Mouse (Mus musculus): ENCODE data around the gene Serpine3. TPM values are rescaled to one million over a fixed set of nuclear protein-coding genes. Genes with fewer than 3 reads are reported as not detected.
A peak's percentile ranks its signal among the peaks of the same experiment; 100 is the strongest.

Serpine3 gene
- 0.14 TPM in 1 of 2 replicates, not detected in the other for total RNA-seq (2014; rRNA removed)
- polyA plus RNA-seq (2015; fragmentation: Nextera tagmentation; extraction: Ambion mirVana), result 0.15 TPM in 1 of 2 replicates, not detected in the other

GRCm38 (mm10) chr14:62663367-62663766 lies at the start of gene Serpine3:
TSS of gene Serpine3 (plus strand) at chr14:62663667.
- Histone ChIP-seq H3K27me3 (ENCODE audit: insufficient read depth, low read length) (no peaks in the 10 kb centered on the region), H3K9me3 (ENCODE audit: low read length) (no peaks in the 10 kb centered on the region), H3K4me2 (ENCODE audit: low read depth) (no peak within 1 kb of the TSS), H3K4me1 (ENCODE audit: insufficient read depth) (no peaks in the 10 kb centered on the region), H3K4me3 (ENCODE audit: low read depth, low read length) (no peak within 1 kb of the TSS), H3K27ac (ENCODE audit: low read depth, low read length) (no peak within 1 kb of the TSS), H3K9ac (no peak within 1 kb of the TSS), H3K36me3 (ENCODE audit: insufficient read depth) (no peaks in the 10 kb centered on the region)
- no peak for DNase-seq
- no peak for ATAC-seq
- no peak for TF ChIP-seq CTCF (IDR thresholded peaks at IDR 0.05; ENCODE audit: low read depth)
- WGBS, result 85% methylated on average over 8 of the region's 8 CpGs

- WGBS, result 16% methylated on average over 3 of the region's 3 CpGs
- Histone ChIP-seq H3K9me3 (ENCODE audit: low read length) (no peaks in the 10 kb centered on the region), H3K4me3 (ENCODE audit: low read depth, low read length) (no peak overlapping the region), H3K9ac (no peak overlapping the region), H3K27ac (ENCODE audit: low read depth, low read length) (no peak overlapping the region; the same call in 1 of the 2 replicates), H3K36me3 (ENCODE audit: insufficient read depth) (no peaks in the 10 kb centered on the region), H3K27me3 (ENCODE audit: insufficient read depth, low read length) (no peaks in the 10 kb centered on the region), H3K4me2 (ENCODE audit: low read depth) (no peak overlapping the region), H3K4me1 (ENCODE audit: insufficient read depth) (no peaks in the 10 kb centered on the region)
- peak; percentile 86 for ATAC-seq
- peak; percentile 46 for DNase-seq
- no peak for TF ChIP-seq CTCF (IDR thresholded peaks at IDR 0.05; ENCODE audit: low read depth)
Measured at GRCm38 (mm10) chr14:62622393-62622792, 41.1 kb upstream of the Serpine3 start.

GRCm38 (mm10) chr14:62627951-62628350 lies 35.5 kb upstream of the Serpine3 start:
- H3K4me1 ChIP-seq (ENCODE audit: insufficient read depth), result no peaks in the 10 kb centered on the region
- no peaks in the 10 kb centered on the region for H3K9me3 ChIP-seq (ENCODE audit: low read length)
- H3K9ac ChIP-seq, result no peak overlapping the region
- H3K36me3 ChIP-seq (ENCODE audit: insufficient read depth), result no peaks in the 10 kb centered on the region
- no peak for DNase-seq
- TF ChIP-seq CTCF (IDR thresholded peaks at IDR 0.05; ENCODE audit: low read depth), result no peak
- no peaks in the 10 kb centered on the region for H3K27me3 ChIP-seq (ENCODE audit: insufficient read depth, low read length)
- H3K4me3 ChIP-seq (ENCODE audit: low read depth, low read length), result no peak overlapping the region
- H3K27ac ChIP-seq (ENCODE audit: low read depth, low read length), result no peak overlapping the region
- no peak for ATAC-seq
- no peak overlapping the region for H3K4me2 ChIP-seq (ENCODE audit: low read depth)
- 84% methylated on average over 5 of the region's 5 CpGs for WGBS

- H3K27ac ChIP-seq (ENCODE audit: low read depth, low read length), result peak overlapping the region; percentile 88
- DNase-seq, result peak; percentile 76
- H3K4me3 ChIP-seq (ENCODE audit: low read depth, low read length), result no peak overlapping the region
- peaks cover 10% of the 10 kb centered on the region; the same call in 1 of the 2 replicates for H3K4me1 ChIP-seq (ENCODE audit: insufficient read depth)
- no peaks in the 10 kb centered on the region for H3K36me3 ChIP-seq (ENCODE audit: insufficient read depth)
- H3K4me2 ChIP-seq (ENCODE audit: low read depth), result peak overlapping the region; percentile 15; the same call in 1 of the 2 replicates
- H3K27me3 ChIP-seq (ENCODE audit: insufficient read depth, low read length), result no peaks in the 10 kb centered on the region
- H3K9ac ChIP-seq, result 0 out of 2 replicates have a peak overlapping the region, but pooled peaks have one; percentile 14
- ATAC-seq, result peak; percentile 87
- no peak for TF ChIP-seq CTCF (IDR thresholded peaks at IDR 0.05; ENCODE audit: low read depth)
- WGBS, result 21% methylated on average over 9 of the region's 9 CpGs
- H3K9me3 ChIP-seq (ENCODE audit: low read length), result no peaks in the 10 kb centered on the region
Measured at GRCm38 (mm10) chr14:62637436-62638344, 25.8 kb upstream of the Serpine3 start.

GRCm38 (mm10) chr14:62638345-62638702 lies 25.1 kb upstream of the Serpine3 start:
- peak; percentile 44 for ATAC-seq

GRCm38 (mm10) chr14:62639111-62639510 lies 24.4 kb upstream of the Serpine3 start:
- Histone ChIP-seq H3K27ac (ENCODE audit: low read depth, low read length) (no peak overlapping the region), H3K27me3 (ENCODE audit: insufficient read depth, low read length) (no peaks in the 10 kb centered on the region), H3K36me3 (ENCODE audit: insufficient read depth) (no peaks in the 10 kb centered on the region), H3K4me3 (ENCODE audit: low read depth, low read length) (no peak overlapping the region), H3K4me2 (ENCODE audit: low read depth) (no peak overlapping the region), H3K9me3 (ENCODE audit: low read length) (no peaks in the 10 kb centered on the region), H3K4me1 (ENCODE audit: insufficient read depth) (peaks cover 10% of the 10 kb centered on the region; the same call in 1 of the 2 replicates), H3K9ac (no peak overlapping the region)
- DNase-seq (no peak), ATAC-seq (no peak)
- TF ChIP-seq CTCF (IDR thresholded peaks at IDR 0.05; ENCODE audit: low read depth), result peak; percentile 54
- WGBS, result 68% methylated on average over 6 of the region's 6 CpGs

More at GRCm38 (mm10) chr14:62638345-62638702, 25.1 kb upstream of the Serpine3 start:
- WGBS, result 33% methylated on average over 6 of the region's 6 CpGs
- Histone ChIP-seq H3K27me3 (ENCODE audit: insufficient read depth, low read length) (no peaks in the 10 kb centered on the region), H3K9me3 (ENCODE audit: low read length) (no peaks in the 10 kb centered on the region), H3K4me1 (ENCODE audit: insufficient read depth) (peaks cover 10% of the 10 kb centered on the region; the same call in 1 of the 2 replicates), H3K4me2 (ENCODE audit: low read depth) (peak overlapping the region; percentile 15; the same call in 1 of the 2 replicates), H3K9ac (0 out of 2 replicates have a peak overlapping the region, but pooled peaks have one; percentile 14), H3K36me3 (ENCODE audit: insufficient read depth) (no peaks in the 10 kb centered on the region), H3K27ac (ENCODE audit: low read depth, low read length) (peak overlapping the region; percentile 88), H3K4me3 (ENCODE audit: low read depth, low read length) (no peak overlapping the region)
- no peak for DNase-seq
- no peak for TF ChIP-seq CTCF (IDR thresholded peaks at IDR 0.05; ENCODE audit: low read depth)

- H3K27ac ChIP-seq (ENCODE audit: low read depth, low read length), result no peak overlapping the region
- no peaks in the 10 kb centered on the region for H3K27me3 ChIP-seq (ENCODE audit: insufficient read depth, low read length)
- TF ChIP-seq CTCF (IDR thresholded peaks at IDR 0.05; ENCODE audit: low read depth), result no peak
- H3K36me3 ChIP-seq (ENCODE audit: insufficient read depth), result no peaks in the 10 kb centered on the region
- DNase-seq, result no peak
- H3K4me2 ChIP-seq (ENCODE audit: low read depth), result no peak overlapping the region
- H3K9me3 ChIP-seq (ENCODE audit: low read length), result no peaks in the 10 kb centered on the region
- WGBS, result 82% methylated on average over 5 of the region's 5 CpGs
- peaks cover 10% of the 10 kb centered on the region; the same call in 1 of the 2 replicates for H3K4me1 ChIP-seq (ENCODE audit: insufficient read depth)
- no peak for ATAC-seq
- no peak overlapping the region for H3K9ac ChIP-seq
- H3K4me3 ChIP-seq (ENCODE audit: low read depth, low read length), result no peak overlapping the region
Measured at GRCm38 (mm10) chr14:62639551-62639950, 23.9 kb upstream of the Serpine3 start.
